Mouse (Mus musculus): ENCODE measurements around the gene Ubr4. TPM values are rescaled to one million over a fixed set of nuclear protein-coding genes. Genes with fewer than 3 reads are reported as not detected.

Gene Ubr4
- total and polyA plus RNA-seq, 2 experiments from 2014 or later = 41.0 to 80.6 TPM

DNA sequence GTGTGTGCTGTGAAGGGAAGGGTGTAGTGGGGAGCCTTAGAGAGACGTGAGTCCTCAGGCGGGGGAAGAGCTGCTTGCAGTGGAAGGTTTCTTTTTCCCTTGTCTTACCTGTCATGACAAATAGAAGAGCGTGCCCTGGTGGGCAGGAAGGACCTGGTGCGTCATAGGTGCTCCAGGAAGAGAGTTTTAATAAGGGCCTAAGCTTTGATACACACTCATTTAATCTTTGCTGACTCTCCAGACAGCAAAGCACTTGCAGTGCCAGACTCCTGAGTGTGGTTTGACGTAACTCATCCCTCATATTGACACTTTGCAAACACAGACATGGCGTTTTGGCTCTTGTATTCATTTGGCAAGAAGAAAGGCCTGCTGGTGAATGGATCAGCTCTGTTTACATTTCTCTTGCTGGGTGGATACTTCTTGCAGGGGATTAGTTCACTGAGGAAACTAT is 34.5 kb downstream of the Ubr4 start:
- TF ChIP-seq EP300 (IDR thresholded peaks at IDR 0.05; ENCODE audit: low read depth) = no peak
- no peak for TF ChIP-seq CTCF (IDR thresholded peaks at IDR 0.05; ENCODE audit: low read depth)
- peak; percentile 57 for DNase-seq (ENCODE audit: low spot score)
- ATAC-seq (ENCODE audit: insufficient read depth, low read depth) = peak; percentile 39; the same call in 1 of the 2 replicates
- Histone ChIP-seq H3K27ac (ENCODE audit: low read depth) (peak overlapping the region; percentile 51; the same call in 1 of the 2 replicates), H3K9ac (replicated peaks; ENCODE audit: low read depth, low read length) (no peak overlapping the region), H3K4me3 (ENCODE audit: low read depth, low read length) (no peak overlapping the region), H3K4me1 (ENCODE audit: control insufficient read depth, insufficient read depth) (0 out of 2 replicates have a peak, but pooled peaks cover 2% of the 10 kb centered on the region), H3K9me3 (replicated peaks; ENCODE audit: control insufficient read depth, low read length) (no peaks in the 10 kb centered on the region), H3K4me2 (ENCODE audit: low read depth, low read length) (no peak overlapping the region), H3K27me3 (ENCODE audit: control insufficient read depth, insufficient read depth, low read length) (no peaks in the 10 kb centered on the region), H3K36me3 (replicated peaks; ENCODE audit: control insufficient read depth, insufficient read depth, low read length) (peaks cover 18% of the 10 kb centered on the region)
- 36% methylated on average over 6 of the region's 6 CpGs for WGBS

DNA sequence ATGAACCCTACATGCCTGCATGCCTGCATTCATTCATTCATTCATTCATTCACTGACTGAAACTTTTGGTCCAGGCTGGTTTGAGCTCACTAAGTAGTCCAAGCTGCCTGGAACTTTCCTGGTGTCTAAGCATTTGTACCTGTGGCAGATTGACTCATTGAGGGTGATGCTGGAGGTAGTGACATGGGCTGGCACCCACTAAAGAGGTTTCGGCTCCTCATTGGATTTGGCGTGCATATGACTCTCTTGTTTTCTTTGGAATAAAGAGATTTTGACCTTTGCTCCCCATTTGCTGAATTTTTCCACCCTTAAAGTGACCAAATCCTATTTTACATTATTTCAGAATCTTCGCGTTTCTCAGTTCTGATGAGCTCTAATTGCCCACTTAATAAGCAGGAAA is 37.1 kb downstream of the Ubr4 start:
- Histone ChIP-seq H3K27me3 (ENCODE audit: control insufficient read depth, insufficient read depth, low read length) (no peaks in the 10 kb centered on the region), H3K27ac (ENCODE audit: low read depth) (no peak overlapping the region), H3K9me3 (replicated peaks; ENCODE audit: control insufficient read depth, low read length) (no peaks in the 10 kb centered on the region), H3K4me3 (ENCODE audit: low read depth, low read length) (no peak overlapping the region), H3K4me1 (ENCODE audit: control insufficient read depth, insufficient read depth) (0 out of 2 replicates have a peak, but pooled peaks cover 2% of the 10 kb centered on the region), H3K4me2 (ENCODE audit: low read depth, low read length) (no peak overlapping the region), H3K9ac (replicated peaks; ENCODE audit: low read depth, low read length) (no peak overlapping the region), H3K36me3 (replicated peaks; ENCODE audit: control insufficient read depth, insufficient read depth, low read length) (peaks cover 42% of the 10 kb centered on the region)
- DNase-seq (ENCODE audit: low spot score) = no peak
- 86% methylated on average over 4 of the region's 4 CpGs for WGBS
- TF ChIP-seq CTCF (IDR thresholded peaks at IDR 0.05; ENCODE audit: low read depth) (no peak), EP300 (IDR thresholded peaks at IDR 0.05; ENCODE audit: low read depth) (no peak)
- ATAC-seq (ENCODE audit: insufficient read depth, low read depth) = no peak

DNA sequence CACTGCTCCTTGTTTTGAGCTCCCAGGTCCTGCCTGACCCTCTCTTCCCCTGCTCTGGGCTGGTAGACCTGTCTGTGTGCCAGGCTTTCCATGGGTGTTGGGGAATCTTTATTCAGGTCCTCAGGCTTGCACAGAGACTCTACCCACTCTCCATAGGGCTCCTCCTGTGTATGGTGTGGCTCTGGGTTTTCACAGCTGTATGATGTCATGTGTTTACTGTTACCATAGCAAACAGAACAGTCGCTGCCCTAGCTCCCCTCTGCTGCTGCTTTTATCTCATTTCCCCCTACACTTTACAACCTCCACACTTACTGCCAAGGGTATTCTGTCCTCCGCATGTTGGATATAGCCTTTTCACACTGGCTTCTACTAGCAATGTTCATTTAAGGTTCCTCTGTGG is 43.0 kb downstream of the Ubr4 start:
- Histone ChIP-seq H3K36me3 (replicated peaks; ENCODE audit: control insufficient read depth, insufficient read depth, low read length) (peaks cover 85% of the 10 kb centered on the region), H3K27me3 (ENCODE audit: control insufficient read depth, insufficient read depth, low read length) (no peaks in the 10 kb centered on the region), H3K27ac (ENCODE audit: low read depth) (no peak overlapping the region), H3K4me1 (ENCODE audit: control insufficient read depth, insufficient read depth) (no peaks in the 10 kb centered on the region), H3K4me3 (ENCODE audit: low read depth, low read length) (no peak overlapping the region), H3K9me3 (replicated peaks; ENCODE audit: control insufficient read depth, low read length) (no peaks in the 10 kb centered on the region), H3K4me2 (ENCODE audit: low read depth, low read length) (no peak overlapping the region), H3K9ac (replicated peaks; ENCODE audit: low read depth, low read length) (no peak overlapping the region)
- TF ChIP-seq CTCF (IDR thresholded peaks at IDR 0.05; ENCODE audit: low read depth) (no peak), EP300 (IDR thresholded peaks at IDR 0.05; ENCODE audit: low read depth) (no peak)
- peak; percentile 82 for ATAC-seq (ENCODE audit: insufficient read depth, low read depth)
- 17% methylated on average over 2 of the region's 2 CpGs for WGBS
- peak; percentile 58 for DNase-seq (ENCODE audit: low spot score)

DNA sequence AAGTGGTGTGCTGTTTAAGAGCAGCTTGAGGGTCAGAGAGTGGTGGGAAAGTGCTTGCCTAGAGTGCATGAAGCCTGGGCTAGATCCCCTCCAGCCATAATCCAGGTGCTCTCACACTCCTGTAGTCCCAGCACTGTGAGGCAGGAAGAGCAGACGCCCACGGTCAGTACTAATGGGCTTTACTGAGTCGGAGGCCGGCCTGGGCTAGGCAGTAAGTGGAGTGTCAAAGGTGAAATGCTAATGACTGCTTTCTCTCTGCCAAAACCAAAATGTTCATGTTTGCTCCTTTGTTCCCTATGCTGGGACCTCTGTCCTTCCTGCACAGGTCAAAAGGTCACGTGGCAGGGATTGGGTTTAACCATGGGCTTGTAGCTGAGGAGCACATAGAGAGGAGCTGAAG is 48.1 kb downstream of the Ubr4 start:
- TF ChIP-seq CTCF (IDR thresholded peaks at IDR 0.05; ENCODE audit: low read depth) (no peak), EP300 (IDR thresholded peaks at IDR 0.05; ENCODE audit: low read depth) (no peak)
- ATAC-seq (ENCODE audit: insufficient read depth, low read depth) (0 out of 2 replicates have a peak, but pooled peaks have one; percentile 6), DNase-seq (ENCODE audit: low spot score) (no peak)
- H3K9ac ChIP-seq (replicated peaks; ENCODE audit: low read depth, low read length) = no peak overlapping the region
- H3K4me2 ChIP-seq (ENCODE audit: low read depth, low read length) = no peak overlapping the region
- no peaks in the 10 kb centered on the region for H3K27me3 ChIP-seq (ENCODE audit: control insufficient read depth, insufficient read depth, low read length)
- peaks cover 94% of the 10 kb centered on the region for H3K36me3 ChIP-seq (replicated peaks; ENCODE audit: control insufficient read depth, insufficient read depth, low read length)
- H3K27ac ChIP-seq (ENCODE audit: low read depth) = no peak overlapping the region
- H3K4me1 ChIP-seq (ENCODE audit: control insufficient read depth, insufficient read depth) = no peaks in the 10 kb centered on the region
- 88% methylated on average over 5 of the region's 5 CpGs for WGBS
- H3K4me3 ChIP-seq (ENCODE audit: low read depth, low read length) = no peak overlapping the region
- no peaks in the 10 kb centered on the region for H3K9me3 ChIP-seq (replicated peaks; ENCODE audit: control insufficient read depth, low read length)

DNA sequence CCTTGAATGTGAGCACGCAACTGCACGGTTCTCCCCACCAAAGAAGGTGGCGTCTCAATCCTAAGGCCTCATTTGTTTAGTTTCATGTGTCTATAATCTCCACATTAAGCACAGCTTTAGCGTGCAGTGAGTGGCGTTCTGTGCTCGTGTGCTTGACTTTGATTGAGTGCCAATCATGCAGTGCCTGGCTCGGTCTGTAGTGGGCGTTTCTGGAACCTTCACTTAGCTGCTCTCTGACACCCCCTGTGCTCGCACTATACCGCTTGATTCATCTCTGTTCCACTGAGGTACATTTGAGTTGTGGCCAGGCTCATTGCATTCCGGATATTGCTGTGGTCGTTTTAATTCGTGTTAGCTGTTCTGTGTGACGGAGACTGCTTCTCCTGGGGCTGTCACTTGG is 50.8 kb downstream of the Ubr4 start:
- Histone ChIP-seq H3K9ac (replicated peaks; ENCODE audit: low read depth, low read length) (no peak overlapping the region), H3K4me1 (ENCODE audit: control insufficient read depth, insufficient read depth) (no peaks in the 10 kb centered on the region), H3K27ac (ENCODE audit: low read depth) (no peak overlapping the region), H3K4me2 (ENCODE audit: low read depth, low read length) (no peak overlapping the region), H3K9me3 (replicated peaks; ENCODE audit: control insufficient read depth, low read length) (no peaks in the 10 kb centered on the region), H3K27me3 (ENCODE audit: control insufficient read depth, insufficient read depth, low read length) (no peaks in the 10 kb centered on the region), H3K36me3 (replicated peaks; ENCODE audit: control insufficient read depth, insufficient read depth, low read length) (peaks cover 98% of the 10 kb centered on the region), H3K4me3 (ENCODE audit: low read depth, low read length) (no peak overlapping the region)
- ATAC-seq (ENCODE audit: insufficient read depth, low read depth) (no peak), DNase-seq (ENCODE audit: low spot score) (no peak)
- TF ChIP-seq EP300 (IDR thresholded peaks at IDR 0.05; ENCODE audit: low read depth) (no peak), CTCF (IDR thresholded peaks at IDR 0.05; ENCODE audit: low read depth) (no peak)
- 81% methylated on average over 14 of the region's 14 CpGs for WGBS

DNA sequence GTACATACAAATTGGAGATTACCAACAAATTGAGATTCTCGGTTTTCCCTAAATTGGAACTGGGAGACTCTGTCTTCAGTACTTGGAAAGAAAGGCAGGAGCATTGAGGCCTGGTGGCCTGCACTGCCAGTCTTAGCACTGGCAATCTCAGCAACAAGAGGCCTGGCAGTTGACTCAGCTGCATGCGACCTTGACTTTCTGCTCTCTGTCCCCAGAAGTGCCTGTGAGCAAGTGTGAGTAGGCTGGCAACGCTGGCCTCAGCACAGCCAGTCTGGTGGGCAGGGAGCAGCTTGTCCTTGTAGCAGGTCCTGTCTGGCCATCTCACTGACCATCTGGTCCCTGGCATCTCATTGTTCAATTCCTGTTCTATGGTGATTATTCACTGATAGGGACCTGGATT is 58.9 kb downstream of the Ubr4 start:
- no peak overlapping the region for H3K27ac ChIP-seq (ENCODE audit: low read depth)
- TF ChIP-seq EP300 (IDR thresholded peaks at IDR 0.05; ENCODE audit: low read depth) (no peak), CTCF (IDR thresholded peaks at IDR 0.05; ENCODE audit: low read depth) (no peak)
- H3K4me1 ChIP-seq (ENCODE audit: control insufficient read depth, insufficient read depth) = no peaks in the 10 kb centered on the region
- H3K4me3 ChIP-seq (ENCODE audit: low read depth, low read length) = no peak overlapping the region
- no peaks in the 10 kb centered on the region for H3K27me3 ChIP-seq (ENCODE audit: control insufficient read depth, insufficient read depth, low read length)
- H3K36me3 ChIP-seq (replicated peaks; ENCODE audit: control insufficient read depth, insufficient read depth, low read length) = peaks cover 99% of the 10 kb centered on the region
- H3K4me2 ChIP-seq (ENCODE audit: low read depth, low read length) = no peak overlapping the region
- 56% methylated on average over 3 of the region's 3 CpGs for WGBS
- DNase-seq (ENCODE audit: low spot score) (no peak), ATAC-seq (ENCODE audit: insufficient read depth, low read depth) (peak; percentile 44; the same call in 1 of the 2 replicates)
- no peaks in the 10 kb centered on the region for H3K9me3 ChIP-seq (replicated peaks; ENCODE audit: control insufficient read depth, low read length)
- H3K9ac ChIP-seq (replicated peaks; ENCODE audit: low read depth, low read length) = no peak overlapping the region
